Mouse (Mus musculus): ENCODE measurements at regions not wholly inside any gene's neighbourhood (a gene's known extent, or its start where the extent isn't known, plus 50 kb on each side); places are given as distances from the start of the nearest gene placed in this dataset.

DNA sequence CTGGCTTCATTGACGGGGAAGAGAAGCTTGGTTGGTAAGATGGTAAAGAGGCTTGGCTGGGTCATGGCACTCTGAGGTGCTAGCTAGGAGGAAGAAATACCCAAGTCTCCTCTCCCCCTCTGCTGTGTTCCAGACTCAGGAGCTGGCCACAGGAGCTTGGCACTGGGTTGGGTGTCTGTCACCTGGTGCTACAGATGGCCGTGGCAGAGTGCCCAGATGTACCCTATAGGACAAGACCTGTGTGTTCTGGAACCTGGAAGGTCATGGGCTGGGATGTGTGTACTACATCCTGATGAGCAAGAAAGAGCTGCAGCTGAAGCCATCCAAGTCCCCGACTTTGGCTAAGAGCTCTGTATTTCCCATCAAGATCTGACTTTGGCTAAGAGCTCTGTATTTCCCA lies 72.4 kb downstream of the Nupl2 start:
- no peak overlapping the region for H3K4me3 ChIP-seq (ENCODE audit: insufficient read depth, low read depth, low read length)
- WGBS: 90% methylated on average over 3 of the region's 3 CpGs
- no peak for TF ChIP-seq POLR2A (IDR thresholded peaks at IDR 0.05; ENCODE audit: low read depth, low read length)
- TF ChIP-seq CTCF (conservative IDR thresholded peaks at IDR 0.05; ENCODE audit: insufficient read depth, insufficient read length, low read depth, low read length): no peak

DNA sequence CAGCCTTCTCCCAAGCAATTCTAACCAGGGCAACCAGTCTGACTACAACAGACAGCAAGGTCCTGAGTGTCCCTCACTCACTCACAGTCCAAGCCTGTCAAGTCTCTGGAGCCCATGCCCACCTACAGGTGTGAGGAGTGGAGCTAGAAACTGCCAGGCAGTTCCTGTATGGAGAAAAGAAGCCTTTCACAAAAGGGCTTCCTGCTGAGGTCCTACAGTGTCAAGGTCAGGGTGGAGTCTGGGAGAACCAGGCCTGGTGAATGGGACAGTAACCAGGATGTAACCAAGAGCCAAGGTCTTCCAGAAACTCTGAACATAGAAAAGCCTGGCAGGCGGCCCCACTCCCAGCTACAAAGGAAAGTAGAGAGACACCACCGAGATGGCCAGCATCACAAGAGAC lies 74.2 kb downstream of the Nupl2 start:
- no peak for DNase-seq
- no peak for TF ChIP-seq POLR2A (IDR thresholded peaks at IDR 0.05; ENCODE audit: low read depth, low read length)
- TF ChIP-seq CTCF (conservative IDR thresholded peaks at IDR 0.05; ENCODE audit: insufficient read depth, insufficient read length, low read depth, low read length): no peak
- Histone ChIP-seq H3K4me3 (ENCODE audit: insufficient read depth, low read depth, low read length) (no peak overlapping the region), H3K27ac (ENCODE audit: insufficient read depth, low read depth, low read length) (no peak overlapping the region), H3K36me3 (ENCODE audit: control insufficient read depth, insufficient read depth, low read length) (no peaks in the 10 kb centered on the region), H3K27me3 (replicated peaks; ENCODE audit: control insufficient read depth, insufficient read depth, low read length) (no peaks in the 10 kb centered on the region), H3K4me1 (ENCODE audit: control insufficient read depth, insufficient read depth, low read length) (no peaks in the 10 kb centered on the region)
- WGBS: 71% methylated on average over 2 of the region's 2 CpGs

More for the DNA sequence above, 72.4 kb downstream of the Nupl2 start:
- Histone ChIP-seq H3K36me3 (ENCODE audit: control insufficient read depth, insufficient read depth, low read length) (no peaks in the 10 kb centered on the region), H3K4me1 (ENCODE audit: control insufficient read depth, insufficient read depth, low read length) (no peaks in the 10 kb centered on the region), H3K27me3 (replicated peaks; ENCODE audit: control insufficient read depth, insufficient read depth, low read length) (no peaks in the 10 kb centered on the region), H3K27ac (ENCODE audit: insufficient read depth, low read depth, low read length) (no peak overlapping the region)
- no peak for DNase-seq

DNA sequence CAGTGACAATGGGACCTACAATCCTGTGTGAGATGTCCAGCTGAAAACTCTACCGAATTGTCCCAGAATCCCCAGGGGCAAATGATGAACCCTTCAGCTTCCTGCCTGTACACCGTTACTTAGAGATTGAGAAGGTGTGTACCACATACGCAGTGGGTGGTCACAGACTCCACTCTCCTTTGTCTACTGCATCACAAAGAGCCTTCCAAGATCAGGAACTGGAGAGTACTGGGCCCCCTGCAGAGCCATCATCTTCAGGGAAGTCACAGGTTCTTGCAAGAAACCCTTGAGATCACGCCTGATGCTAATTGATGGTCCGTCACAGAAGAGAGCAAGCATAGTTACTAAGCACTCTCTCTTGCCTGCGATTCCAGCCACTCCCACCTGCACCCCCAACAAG lies 79.4 kb downstream of the Nupl2 start:
- H3K36me3 ChIP-seq (ENCODE audit: control insufficient read depth, insufficient read depth, low read length): no peaks in the 10 kb centered on the region
- no peaks in the 10 kb centered on the region for H3K27me3 ChIP-seq (replicated peaks; ENCODE audit: control insufficient read depth, insufficient read depth, low read length)
- H3K4me1 ChIP-seq (ENCODE audit: control insufficient read depth, insufficient read depth, low read length): no peaks in the 10 kb centered on the region
- no peak for DNase-seq
- H3K4me3 ChIP-seq (ENCODE audit: insufficient read depth, low read depth, low read length): no peak overlapping the region
- no peak overlapping the region for H3K27ac ChIP-seq (ENCODE audit: insufficient read depth, low read depth, low read length)
- TF ChIP-seq CTCF (conservative IDR thresholded peaks at IDR 0.05; ENCODE audit: insufficient read depth, insufficient read length, low read depth, low read length) (no peak), POLR2A (IDR thresholded peaks at IDR 0.05; ENCODE audit: low read depth, low read length) (no peak)
- 68% methylated on average over 6 of the region's 6 CpGs for WGBS

DNA sequence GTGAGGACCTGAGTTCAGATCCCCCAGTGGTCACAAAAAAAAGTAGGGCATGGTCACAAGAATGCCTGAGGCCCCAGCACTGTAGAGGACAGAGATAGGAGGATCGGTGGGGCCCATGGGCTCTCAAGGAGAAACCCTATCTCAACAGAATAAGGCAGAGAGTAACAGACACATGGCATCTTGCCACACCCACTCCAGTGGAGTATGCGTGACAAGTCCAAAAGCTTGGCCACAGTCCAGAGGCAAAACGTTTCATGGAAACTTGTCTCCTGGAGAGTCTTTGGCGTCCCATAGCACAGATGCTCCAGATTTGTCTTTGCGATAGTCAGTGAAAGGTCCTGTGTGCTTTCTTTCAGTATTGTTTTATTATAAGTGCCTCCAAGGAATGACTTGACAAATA lies 90.7 kb downstream of the Nupl2 start:
- H3K4me1 ChIP-seq (ENCODE audit: control insufficient read depth, insufficient read depth, low read length): no peaks in the 10 kb centered on the region
- no peaks in the 10 kb centered on the region for H3K27me3 ChIP-seq (replicated peaks; ENCODE audit: control insufficient read depth, insufficient read depth, low read length)
- WGBS: 78% methylated on average over 5 of the region's 5 CpGs
- H3K36me3 ChIP-seq (ENCODE audit: control insufficient read depth, insufficient read depth, low read length): no peaks in the 10 kb centered on the region
- TF ChIP-seq CTCF (conservative IDR thresholded peaks at IDR 0.05; ENCODE audit: insufficient read depth, insufficient read length, low read depth, low read length) (no peak), POLR2A (IDR thresholded peaks at IDR 0.05; ENCODE audit: low read depth, low read length) (no peak)
- no peak overlapping the region for H3K27ac ChIP-seq (ENCODE audit: insufficient read depth, low read depth, low read length)
- H3K4me3 ChIP-seq (ENCODE audit: insufficient read depth, low read depth, low read length): no peak overlapping the region
- DNase-seq: no peak

DNA sequence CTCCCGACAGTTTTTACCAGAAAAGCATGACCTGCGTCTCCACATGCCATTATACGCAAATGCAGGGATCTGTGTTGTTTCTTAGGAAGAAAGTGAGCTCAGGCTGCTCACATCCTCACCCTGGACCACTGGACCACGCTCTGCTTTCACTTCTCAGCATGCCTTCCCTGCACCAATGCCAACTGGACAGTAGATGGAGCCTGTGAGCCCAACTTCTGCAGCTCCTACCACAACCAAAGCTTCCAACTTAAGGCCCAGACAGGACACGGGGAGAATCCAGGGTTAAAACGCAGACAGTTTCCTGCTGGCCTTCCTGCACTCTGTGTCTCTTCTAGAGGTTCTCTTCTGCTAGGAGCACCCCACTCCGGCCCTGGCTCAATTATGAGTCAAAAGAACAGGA lies 90.3 kb downstream of the Kcnh2 start:
- Histone ChIP-seq H3K27me3 (replicated peaks; ENCODE audit: control insufficient read depth, insufficient read depth, low read length) (no peaks in the 10 kb centered on the region), H3K27ac (ENCODE audit: insufficient read depth, low read depth, low read length) (no peak overlapping the region), H3K4me3 (ENCODE audit: insufficient read depth, low read depth, low read length) (no peak overlapping the region), H3K36me3 (ENCODE audit: control insufficient read depth, insufficient read depth, low read length) (no peaks in the 10 kb centered on the region), H3K4me1 (ENCODE audit: control insufficient read depth, insufficient read depth, low read length) (no peaks in the 10 kb centered on the region)
- 10% methylated on average over 7 of the region's 7 CpGs for WGBS
- peak; percentile 68 for DNase-seq
- TF ChIP-seq CTCF (conservative IDR thresholded peaks at IDR 0.05; ENCODE audit: insufficient read depth, insufficient read length, low read depth, low read length) (peak; percentile 94; the same call in 1 of the 2 replicates), POLR2A (IDR thresholded peaks at IDR 0.05; ENCODE audit: low read depth, low read length) (no peak)

DNA sequence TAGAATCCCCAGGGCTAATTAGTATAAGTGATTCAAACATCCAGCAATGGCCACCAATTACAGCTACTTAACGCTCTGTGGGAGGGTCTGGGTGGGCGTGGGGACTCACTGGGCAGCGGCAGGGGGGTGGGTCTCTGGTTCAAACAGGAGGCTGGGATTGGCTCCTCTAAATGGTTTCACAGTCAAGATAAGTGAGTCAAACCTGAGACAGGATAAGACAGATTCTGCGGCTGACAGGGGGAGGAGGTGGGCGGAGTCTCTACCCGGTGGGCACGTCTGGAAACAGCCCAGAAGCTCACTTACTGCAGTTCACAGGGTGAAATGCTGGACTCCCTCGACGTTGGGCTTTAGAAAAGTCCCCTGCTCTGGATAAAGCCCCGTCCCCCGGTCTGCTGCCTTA lies 89.3 kb downstream of the Kcnh2 start:
- no peaks in the 10 kb centered on the region for H3K27me3 ChIP-seq (replicated peaks; ENCODE audit: control insufficient read depth, insufficient read depth, low read length)
- H3K4me1 ChIP-seq (ENCODE audit: control insufficient read depth, insufficient read depth, low read length): no peaks in the 10 kb centered on the region
- WGBS: 15% methylated on average over 11 of the region's 11 CpGs
- H3K27ac ChIP-seq (ENCODE audit: insufficient read depth, low read depth, low read length): no peak overlapping the region
- H3K4me3 ChIP-seq (ENCODE audit: insufficient read depth, low read depth, low read length): no peak overlapping the region
- no peak for DNase-seq
- TF ChIP-seq POLR2A (IDR thresholded peaks at IDR 0.05; ENCODE audit: low read depth, low read length) (no peak), CTCF (conservative IDR thresholded peaks at IDR 0.05; ENCODE audit: insufficient read depth, insufficient read length, low read depth, low read length) (no peak)
- H3K36me3 ChIP-seq (ENCODE audit: control insufficient read depth, insufficient read depth, low read length): no peaks in the 10 kb centered on the region

DNA sequence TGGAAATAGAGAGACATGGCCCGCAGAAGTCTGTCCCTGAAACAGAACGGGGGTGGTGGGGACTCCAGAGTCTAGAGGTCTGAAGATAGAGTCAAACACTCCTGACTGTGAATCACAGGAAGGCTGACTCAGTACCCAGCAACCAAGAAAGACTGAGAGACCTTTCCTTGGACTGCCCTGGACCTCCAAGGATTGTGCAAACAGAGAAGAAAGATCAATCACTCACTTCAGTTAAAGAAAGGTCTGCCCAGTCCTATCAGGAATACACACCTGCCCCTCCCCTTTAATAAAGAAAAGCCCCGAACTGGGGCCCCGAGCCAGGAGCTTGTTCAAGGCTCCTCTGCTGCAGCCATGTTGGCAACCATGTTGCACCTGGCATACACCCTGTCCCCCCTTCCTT lies 87.3 kb downstream of the Kcnh2 start:
- no peaks in the 10 kb centered on the region for H3K4me1 ChIP-seq (ENCODE audit: control insufficient read depth, insufficient read depth, low read length)
- WGBS: 76% methylated on average over 4 of the region's 4 CpGs
- H3K36me3 ChIP-seq (ENCODE audit: control insufficient read depth, insufficient read depth, low read length): no peaks in the 10 kb centered on the region
- H3K27ac ChIP-seq (ENCODE audit: insufficient read depth, low read depth, low read length): no peak overlapping the region
- H3K4me3 ChIP-seq (ENCODE audit: insufficient read depth, low read depth, low read length): no peak overlapping the region
- DNase-seq: no peak
- H3K27me3 ChIP-seq (replicated peaks; ENCODE audit: control insufficient read depth, insufficient read depth, low read length): no peaks in the 10 kb centered on the region
- TF ChIP-seq CTCF (conservative IDR thresholded peaks at IDR 0.05; ENCODE audit: insufficient read depth, insufficient read length, low read depth, low read length) (no peak), POLR2A (IDR thresholded peaks at IDR 0.05; ENCODE audit: low read depth, low read length) (no peak)

DNA sequence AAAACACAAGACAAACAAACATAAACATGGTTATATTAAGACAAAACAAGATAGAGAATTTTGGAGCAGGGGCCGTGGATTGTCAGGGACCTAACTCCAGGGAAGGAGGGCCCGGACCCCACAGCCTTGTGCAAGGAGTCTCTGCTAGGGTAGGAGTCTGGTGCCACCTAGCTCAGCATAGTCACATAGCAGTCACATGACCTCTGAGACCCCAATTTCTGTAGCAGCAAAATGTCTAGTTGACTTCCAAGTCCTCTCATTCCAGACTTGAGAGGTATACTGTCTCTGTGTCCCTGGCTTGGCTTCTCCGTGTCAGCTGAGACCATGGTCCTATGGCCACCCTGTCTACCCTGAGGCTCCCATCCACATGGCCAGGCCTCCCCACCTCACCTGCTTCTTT lies 86.0 kb downstream of the Kcnh2 start:
- 93% methylated on average over 3 of the region's 3 CpGs for WGBS
- H3K27ac ChIP-seq (ENCODE audit: insufficient read depth, low read depth, low read length): no peak overlapping the region
- H3K27me3 ChIP-seq (replicated peaks; ENCODE audit: control insufficient read depth, insufficient read depth, low read length): no peaks in the 10 kb centered on the region
- DNase-seq: no peak
- H3K4me3 ChIP-seq (ENCODE audit: insufficient read depth, low read depth, low read length): no peak overlapping the region
- H3K4me1 ChIP-seq (ENCODE audit: control insufficient read depth, insufficient read depth, low read length): no peaks in the 10 kb centered on the region
- TF ChIP-seq POLR2A (IDR thresholded peaks at IDR 0.05; ENCODE audit: low read depth, low read length): no peak
- TF ChIP-seq CTCF (conservative IDR thresholded peaks at IDR 0.05; ENCODE audit: insufficient read depth, insufficient read length, low read depth, low read length): no peak
- H3K36me3 ChIP-seq (ENCODE audit: control insufficient read depth, insufficient read depth, low read length): no peaks in the 10 kb centered on the region

Measured in kidney, adult 2 months (tissue).